ENCODE assay signal across 7 mouse cellular contexts in genomic region chr10:121770624-121771577, GRCm38 (mm10). TPM values are rescaled to one million over a fixed set of nuclear protein-coding genes. Genes with fewer than 3 reads are reported as not detected.
DNase-seq lines count a peak whose midpoint lies in the region; ATAC-seq and TF ChIP-seq lines count a peak whose summit lies in the region.

No protein-coding gene starts in this region.

- H3K9me3 ChIP-seq in ES-E14 (ENCODE audit: control insufficient read depth, insufficient read depth, low read depth, low read length), result no peaks in the 10 kb centered on the region
- no peaks in the 10 kb centered on the region for H3K9me3 ChIP-seq in embryonic facial prominence, embryonic 13.5 days
- no peaks in the 10 kb centered on the region for H3K9me3 ChIP-seq in hindbrain, postnatal 0 days (ENCODE audit: low read length)
- no peaks in the 10 kb centered on the region for H3K9me3 ChIP-seq in liver, postnatal 0 days (ENCODE audit: low read length)

- WGBS in embryonic facial prominence, embryonic 13.5 days, result 45% methylated on average over 20 of the region's 20 CpGs
- 46% methylated on average over 19 of the region's 20 CpGs for WGBS in hindbrain, postnatal 0 days
- WGBS in liver, postnatal 0 days (ENCODE audit: insufficient replicate concordance), result 43% methylated on average over 20 of the region's 20 CpGs

- no peak for ATAC-seq in embryonic facial prominence, embryonic 13.5 days (ENCODE audit: insufficient number of reproducible peaks, insufficient read depth, low FRiP score, low TSS enrichment, low read depth)
- ATAC-seq in hindbrain, postnatal 0 days, result peak; percentile 53; the same call in 1 of the 2 replicates
- no peak; the same call in 1 of the 2 replicates for ATAC-seq in liver, postnatal 0 days

- H3K4me3 ChIP-seq in ES-E14 (ENCODE audit: insufficient read depth in 1 of 2, low read depth in 1 of 2, low read length in 2 of 2, poor library complexity in 1 of 2, severe bottlenecking in 1 of 2), result no peak overlapping the region
- H3K4me3 ChIP-seq in embryonic facial prominence, embryonic 13.5 days, result peak overlapping the region; percentile 19; the same call in 1 of the 2 replicates
- no peak overlapping the region for H3K4me3 ChIP-seq in hindbrain, postnatal 0 days (ENCODE audit: low read length)
- no peak overlapping the region for H3K4me3 ChIP-seq in liver, postnatal 0 days (ENCODE audit: low read depth, low read length)

- no peak overlapping the region for H3K27ac ChIP-seq in ES-E14 (ENCODE audit: insufficient read depth, low read depth, low read length, poor library complexity, severe bottlenecking)
- H3K27ac ChIP-seq in embryonic facial prominence, embryonic 13.5 days, result no peak overlapping the region
- no peak overlapping the region for H3K27ac ChIP-seq in hindbrain, postnatal 0 days
- no peak overlapping the region for H3K27ac ChIP-seq in liver, postnatal 0 days (ENCODE audit: low read depth)

- H3K36me3 ChIP-seq in ES-E14 (ENCODE audit: control insufficient read depth, insufficient read depth, low read length, poor library complexity, severe bottlenecking), result no peaks in the 10 kb centered on the region
- H3K36me3 ChIP-seq in embryonic facial prominence, embryonic 13.5 days, result no peaks in the 10 kb centered on the region
- H3K36me3 ChIP-seq in hindbrain, postnatal 0 days (ENCODE audit: insufficient read depth, low read length), result no peaks in the 10 kb centered on the region
- no peaks in the 10 kb centered on the region for H3K36me3 ChIP-seq in liver, postnatal 0 days (replicated peaks; ENCODE audit: insufficient read depth, low read length)
- no peaks in the 10 kb centered on the region for H3K36me3 ChIP-seq in splenic B cell, adult 2 months (ENCODE audit: control insufficient read depth, insufficient read depth, low read length, poor library complexity, severe bottlenecking)

- peaks cover 0 to 5% of the 10 kb centered on the region in 2 experiments; a peak in 1 of 4 replicates for H3K4me1 ChIP-seq in ES-E14 (ENCODE audit: control insufficient read depth in 2 of 2, insufficient read depth in 2 of 2, low read length in 2 of 2, poor library complexity in 1 of 2)
- no peaks in the 10 kb centered on the region for H3K4me1 ChIP-seq in embryonic facial prominence, embryonic 13.5 days
- no peaks in the 10 kb centered on the region for H3K4me1 ChIP-seq in hindbrain, postnatal 0 days (ENCODE audit: insufficient read depth, low read length)
- H3K4me1 ChIP-seq in liver, postnatal 0 days (ENCODE audit: insufficient read depth), result no peaks in the 10 kb centered on the region

- no peak for TF ChIP-seq EP300 in liver, postnatal 0 days (IDR thresholded peaks at IDR 0.05; ENCODE audit: low read depth)

- peak; percentile 58 for TF ChIP-seq CTCF in hindbrain, postnatal 0 days (IDR thresholded peaks at IDR 0.05; ENCODE audit: low read depth)
- peak; percentile 75 for TF ChIP-seq CTCF in liver, postnatal 0 days (IDR thresholded peaks at IDR 0.05; ENCODE audit: low read depth)

- no peak overlapping the region; the same call in 1 of the 2 replicates for H3K9ac ChIP-seq in ES-E14 (ENCODE audit: insufficient read depth, low read depth, low read length, poor library complexity, severe bottlenecking)
- no peak overlapping the region for H3K9ac ChIP-seq in embryonic facial prominence, embryonic 13.5 days
- H3K9ac ChIP-seq in hindbrain, postnatal 0 days (replicated peaks; ENCODE audit: low read length), result no peak overlapping the region
- no peak overlapping the region for H3K9ac ChIP-seq in liver, postnatal 0 days (replicated peaks)

- DNase-seq in CD4-positive helper T cell, adult 2 months (ENCODE audit: low read depth, low spot score), result peak; percentile 47
- DNase-seq in ES-E14 (ENCODE audit: low read depth, low spot score), result no peak
- peak; percentile 8 for DNase-seq in hindbrain, postnatal 0 days (ENCODE audit: low spot score)
- DNase-seq in liver, postnatal 0 days, result peak; percentile 47
- DNase-seq in splenic B cell, adult 2 months (ENCODE audit: low read depth, low spot score), result peak; percentile 53
- DNase-seq in spleen, adult 12 weeks (ENCODE audit: low spot score), result no peak

- in situ Hi-C loops in ES-E14 (cut with MboI; ENCODE audit: low sequenced_read_pairs in 2 of 2, unreplicated experiment in 2 of 2), result loop anchor here in 1 of 2 experiments (25.0 kb wide), 1 partner anchor 266 kb away; the partner anchor contains the start of gene Srgap1

- peak overlapping the region; percentile 45 for H3K4me2 ChIP-seq in embryonic facial prominence, embryonic 13.5 days
- 0 out of 2 replicates have a peak overlapping the region, but pooled peaks have one; percentile 17 for H3K4me2 ChIP-seq in hindbrain, postnatal 0 days (ENCODE audit: low read depth, low read length)
- peak overlapping the region; percentile 55 for H3K4me2 ChIP-seq in liver, postnatal 0 days (ENCODE audit: low read depth, low read length)

- no peaks in the 10 kb centered on the region for H3K27me3 ChIP-seq in embryonic facial prominence, embryonic 13.5 days
- no peaks in the 10 kb centered on the region for H3K27me3 ChIP-seq in hindbrain, postnatal 0 days (ENCODE audit: insufficient read depth, low read length)
- H3K27me3 ChIP-seq in liver, postnatal 0 days (ENCODE audit: insufficient read depth, low read length), result no peaks in the 10 kb centered on the region
- H3K27me3 ChIP-seq in splenic B cell, adult 2 months (ENCODE audit: control insufficient read depth, insufficient read depth, low read length, poor library complexity, severe bottlenecking), result no peaks in the 10 kb centered on the region

TF ChIP-seq in ES-E14, 5 proteins besides CTCF, POLR2A, EP300 and RAD21:
- no peak for TF ChIP-seq HCFC1 (IDR thresholded peaks at IDR 0.05; ENCODE audit: borderline replicate concordance, insufficient read depth, low read length)
- TF ChIP-seq ZNF384 (IDR thresholded peaks at IDR 0.05; ENCODE audit: low read depth, low read length), result no peak
- no peak for TF ChIP-seq MAFK (IDR thresholded peaks at IDR 0.05; ENCODE audit: insufficient read depth, low read depth, low read length)
- no peak for TF ChIP-seq CHD2 (IDR thresholded peaks at IDR 0.05; ENCODE audit: low read depth, low read length)
- 0 out of 2 replicates have a peak, but pooled peaks have one; percentile 9 for TF ChIP-seq ZC3H11A (IDR thresholded peaks at IDR 0.05; ENCODE audit: borderline replicate concordance, low read depth, low read length)

RNA-seq across cellular contexts. Expression of gene BC048403, which starts 31.2 kb away (rescaled TPM):
- total RNA-seq in ES-E14 (2012; rRNA removed), result 5.2 and 8.6 TPM in 2 replicates
- polyA plus RNA-seq in embryonic facial prominence, embryonic 13.5 days (2015; fragmentation: Nextera tagmentation; extraction: Ambion mirVana), result 3.1 and 3.2 TPM in 2 replicates
- total RNA-seq in hindbrain, postnatal 0 days (2014; rRNA removed), result 2.0 and 3.9 TPM in 2 replicates
- 1.5 and 1.9 TPM in 2 replicates for polyA plus RNA-seq in hindbrain, postnatal 0 days (2015; fragmentation: Nextera tagmentation; extraction: Ambion mirVana)
- polyA plus RNA-seq in liver, postnatal 0 days (2015; fragmentation: Nextera tagmentation; extraction: Ambion mirVana), result 1.6 and 1.9 TPM in 2 replicates

Comparison
In these comparisons a context has a peak if more than half of its experiments do, and no peak if none do; other contexts are left out.
1. DNase-seq: peak in CD4-positive helper T cell, adult 2 months (single experiment), hindbrain, postnatal 0 days (single experiment), liver, postnatal 0 days (single experiment) and splenic B cell, adult 2 months (single experiment); none in ES-E14 (single experiment) and spleen, adult 12 weeks (single experiment).
2. Peak in every context shown above with its lines, with median percentiles within 50 percentile points of each other: H3K4me2 ChIP-seq.